Mouse (Mus musculus) stomach, embryonic 14.5 days (tissue): ENCODE data around the gene Tle3. TPM values are rescaled to one million over a fixed set of nuclear protein-coding genes. Genes with fewer than 3 reads are reported as not detected.

Experiments used
- ATAC-seq: fragments of 200-750 bp; cut with Nextera tagmentation; 2 replicates; pipeline ENCODE4 v1.8.0; 2017; ENCODE audit warnings: low read depth, moderate TSS enrichment; ENCODE audit not compliant: insufficient number of reproducible peaks, insufficient read depth, low FRiP score
- H3K27ac ChIP-seq: fragments of 300-500 bp; sonication (generic); 2 replicates; pipeline ENCODE4 v1.5.1; 2014; ENCODE audit warnings: mild to moderate bottlenecking, low read length, moderate library complexity, mixed read lengths
- H3K27me3 ChIP-seq: fragments of 300-500 bp; sonication (generic); 2 replicates; pipeline ENCODE4 v1.6.1; 2014; ENCODE audit warnings: low read length, control low read depth, mixed read lengths; ENCODE audit not compliant: control insufficient read depth, insufficient read depth
- H3K36me3 ChIP-seq: fragments of 300-500 bp; sonication (generic); 2 replicates; pipeline ENCODE4 v1.6.1; 2014; ENCODE audit warnings: mild to moderate bottlenecking, control low read depth, low read length, moderate library complexity, mixed read lengths; ENCODE audit not compliant: control insufficient read depth, insufficient read depth
- H3K4me1 ChIP-seq: fragments of 300-500 bp; sonication (generic); 2 replicates; pipeline ENCODE4 v1.6.1; 2014; ENCODE audit warnings: low read length, control low read depth, mixed read lengths; ENCODE audit not compliant: control insufficient read depth, insufficient read depth
- H3K4me2 ChIP-seq: fragments of 300-500 bp; sonication (generic); replicated peaks from 2 replicates; pipeline ENCODE4 v1.6.1; 2014; ENCODE audit warnings: low read depth, low read length, control low read depth
- H3K4me3 ChIP-seq: fragments of 300-500 bp; sonication (generic); 2 replicates; pipeline ENCODE4 v1.5.1; 2014; ENCODE audit warnings: low read depth, low read length, control low read depth
- H3K9ac ChIP-seq: fragments of 300-500 bp; sonication (generic); replicated peaks from 2 replicates; pipeline ENCODE4 v1.6.1; 2014; ENCODE audit warnings: low read depth, mild to moderate bottlenecking, control low read depth, low read length, moderate library complexity, mixed read lengths
- H3K9me3 ChIP-seq: fragments of 300-500 bp; sonication (generic); 2 replicates; pipeline ENCODE4 v1.6.1; 2016; ENCODE audit warnings: low read depth, low read length, control low read depth; ENCODE audit not compliant: control insufficient read depth
- WGBS: fragments of 180-500 bp; shearing (Covaris S2); extraction: QIAGEN DNeasy Blood & Tissue Kit; methylation state at CpG from one replicate; pipeline ENCODE4 v1.1.7; 2014; 5-methylcytosine and 5-hydroxymethylcytosine counted together
- polyA plus RNA-seq: library from polyadenylated mRNA; unstranded; fragments of >200 nt; fragmentation: Nextera tagmentation; extraction: Ambion mirVana; gene quantifications from 2 replicates; pipeline ENCODE4 v1.2.1, GENCODE M21; 2014

Tle3 gene
- polyA plus RNA-seq, 1 experiment from 2014 or later, result 31.9 TPM

- peaks cover 25% of the 10 kb centered on the region for H3K36me3 ChIP-seq
- H3K27ac ChIP-seq, result peak overlapping the region; percentile 23; the same call in 1 of the 2 replicates
- H3K9me3 ChIP-seq, result no peaks in the 10 kb centered on the region
- 41% methylated on average over 11 of the region's 11 CpGs for WGBS
- no peak overlapping the region for H3K9ac ChIP-seq
- H3K4me2 ChIP-seq, result peak overlapping the region; percentile 84
- ATAC-seq, result peak; percentile 19; the same call in 1 of the 2 replicates
- H3K4me3 ChIP-seq, result peak overlapping the region; percentile 98
- peaks cover 64% of the 10 kb centered on the region for H3K4me1 ChIP-seq
- H3K27me3 ChIP-seq, result no peaks in the 10 kb centered on the region
Observed at GRCm38 (mm10) chr9:61375802-61376561, 3.8 kb downstream of the Tle3 start.

GRCm38 (mm10) chr9:61376650-61377049 lies 4.5 kb downstream of the Tle3 start:
- no peak overlapping the region for H3K9ac ChIP-seq
- peaks cover 32% of the 10 kb centered on the region for H3K36me3 ChIP-seq
- peak overlapping the region; percentile 3; the same call in 1 of the 2 replicates for H3K4me3 ChIP-seq
- ATAC-seq, result no peak
- 33% methylated on average over 3 of the region's 3 CpGs for WGBS
- peaks cover 59% of the 10 kb centered on the region for H3K4me1 ChIP-seq
- H3K27me3 ChIP-seq, result no peaks in the 10 kb centered on the region
- no peaks in the 10 kb centered on the region for H3K9me3 ChIP-seq
- H3K4me2 ChIP-seq, result peak overlapping the region; percentile 27
- H3K27ac ChIP-seq, result peak overlapping the region; percentile 29; the same call in 1 of the 2 replicates

- Histone ChIP-seq H3K4me2 (peak overlapping the region; percentile 27), H3K4me1 (peaks cover 61% of the 10 kb centered on the region), H3K4me3 (0 out of 2 replicates have a peak overlapping the region, but pooled peaks have one; percentile 3), H3K27ac (peak overlapping the region; percentile 69), H3K36me3 (peaks cover 37% of the 10 kb centered on the region), H3K9me3 (no peaks in the 10 kb centered on the region), H3K9ac (no peak overlapping the region; the same call in 1 of the 2 replicates), H3K27me3 (no peaks in the 10 kb centered on the region)
- ATAC-seq, result peak; percentile 43
- WGBS, result 33% methylated on average over 9 of the region's 9 CpGs
Observed at GRCm38 (mm10) chr9:61377706-61378479, 5.7 kb downstream of the Tle3 start.

GRCm38 (mm10) chr9:61378516-61378915 lies 6.3 kb downstream of the Tle3 start:
- H3K27ac ChIP-seq, result no peak overlapping the region
- H3K9ac ChIP-seq, result no peak overlapping the region
- peaks cover 40% of the 10 kb centered on the region for H3K36me3 ChIP-seq
- H3K4me3 ChIP-seq, result no peak overlapping the region
- no peak overlapping the region for H3K4me2 ChIP-seq
- H3K4me1 ChIP-seq, result peaks cover 63% of the 10 kb centered on the region
- ATAC-seq, result no peak
- H3K27me3 ChIP-seq, result no peaks in the 10 kb centered on the region
- WGBS, result 52% methylated on average over 8 of the region's 8 CpGs
- H3K9me3 ChIP-seq, result no peaks in the 10 kb centered on the region

GRCm38 (mm10) chr9:61379016-61379634 lies 7.0 kb downstream of the Tle3 start:
- 76% methylated on average over 11 of the region's 11 CpGs for WGBS
- no peaks in the 10 kb centered on the region for H3K27me3 ChIP-seq
- peaks cover 66% of the 10 kb centered on the region for H3K4me1 ChIP-seq
- no peak overlapping the region for H3K4me2 ChIP-seq
- peaks cover 42% of the 10 kb centered on the region for H3K36me3 ChIP-seq
- no peak overlapping the region for H3K9ac ChIP-seq
- no peaks in the 10 kb centered on the region for H3K9me3 ChIP-seq
- no peak overlapping the region for H3K27ac ChIP-seq
- ATAC-seq, result no peak
- no peak overlapping the region for H3K4me3 ChIP-seq

- Histone ChIP-seq H3K9me3 (no peaks in the 10 kb centered on the region), H3K4me1 (peaks cover 74% of the 10 kb centered on the region), H3K36me3 (peaks cover 50% of the 10 kb centered on the region), H3K27ac (no peak overlapping the region), H3K4me3 (no peak overlapping the region), H3K27me3 (no peaks in the 10 kb centered on the region), H3K9ac (no peak overlapping the region), H3K4me2 (0 out of 2 replicates have a peak overlapping the region, but pooled peaks have one; percentile 10)
- 42% methylated on average over 18 of the region's 18 CpGs for WGBS
- no peak for ATAC-seq
Observed at GRCm38 (mm10) chr9:61380258-61381062, 8.3 kb downstream of the Tle3 start.

GRCm38 (mm10) chr9:61381063-61381408 lies 8.9 kb downstream of the Tle3 start:
- H3K9me3 ChIP-seq, result no peaks in the 10 kb centered on the region
- ATAC-seq, result no peak
- H3K27ac ChIP-seq, result no peak overlapping the region
- WGBS, result 54% methylated on average over 2 of the region's 2 CpGs
- H3K4me2 ChIP-seq, result no peak overlapping the region
- peaks cover 52% of the 10 kb centered on the region for H3K36me3 ChIP-seq
- H3K4me1 ChIP-seq, result peaks cover 73% of the 10 kb centered on the region
- no peak overlapping the region for H3K4me3 ChIP-seq
- H3K27me3 ChIP-seq, result no peaks in the 10 kb centered on the region
- H3K9ac ChIP-seq, result no peak overlapping the region

- Histone ChIP-seq H3K9me3 (no peaks in the 10 kb centered on the region), H3K27ac (no peak overlapping the region), H3K36me3 (peaks cover 56% of the 10 kb centered on the region), H3K9ac (no peak overlapping the region), H3K27me3 (no peaks in the 10 kb centered on the region), H3K4me2 (no peak overlapping the region), H3K4me1 (peaks cover 76% of the 10 kb centered on the region), H3K4me3 (no peak overlapping the region)
- ATAC-seq, result no peak
- WGBS, result 88% methylated on average over 3 of the region's 3 CpGs
Observed at GRCm38 (mm10) chr9:61381445-61381844, 9.3 kb downstream of the Tle3 start.
